Mouse (Mus musculus): ENCODE results near the gene Ephb2.

DNA sequence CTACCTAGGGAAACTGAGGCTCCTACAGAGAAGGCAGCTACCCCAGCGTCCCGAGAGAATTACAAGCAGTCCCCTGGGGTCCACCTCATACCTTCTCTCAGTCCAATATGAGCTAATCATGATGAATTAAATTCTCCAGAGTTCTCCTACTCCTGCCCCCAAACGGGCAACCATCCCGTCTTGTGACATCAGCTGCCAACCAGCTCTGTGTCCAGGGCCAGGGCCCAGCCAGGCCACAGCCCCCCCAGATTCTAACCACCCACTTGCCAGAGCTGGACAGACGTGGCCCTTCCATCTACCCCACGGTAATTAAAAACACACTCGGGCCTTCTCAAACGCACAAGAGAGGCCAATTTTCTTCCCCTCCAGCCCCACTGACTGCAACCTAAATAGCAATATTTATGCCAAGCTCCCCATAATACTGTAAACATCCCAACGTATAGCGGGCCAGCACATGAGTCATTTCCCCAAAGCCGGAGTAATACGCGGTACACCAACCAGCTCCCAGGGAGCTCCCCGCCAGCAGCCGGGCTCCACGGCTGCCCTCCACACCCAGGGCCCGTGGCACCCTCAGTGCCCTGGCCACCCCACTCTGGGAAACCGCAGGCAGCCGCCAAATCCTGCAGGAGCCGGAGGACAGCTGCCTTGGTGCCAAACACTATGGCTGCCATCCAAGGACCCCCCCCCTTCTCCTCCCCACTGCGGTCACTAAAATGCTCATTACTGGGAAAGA is 2.0 kb downstream of the Ephb2 start:
- TF ChIP-seq EP300 (IDR thresholded peaks at IDR 0.05; ENCODE audit: insufficient read depth, low read depth, low read length), result no peak
- no peak for TF ChIP-seq CTCF (IDR thresholded peaks at IDR 0.05; ENCODE audit: low read depth, low read length)
